Mouse (Mus musculus): ENCODE data around the gene 3110040M04Rik.

GRCm38 (mm10) chr1:151156129-151156528 is 47.8 kb upstream of the 3110040M04Rik start:
- TF ChIP-seq POLR2A (IDR thresholded peaks at IDR 0.05; ENCODE audit: insufficient read depth, low read length) (no peak), CTCF (IDR thresholded peaks at IDR 0.05; ENCODE audit: low read depth, low read length) (no peak)
